Mouse (Mus musculus) heart, embryonic 10.5 days (tissue): ENCODE results near the gene Tmc3. TPM values are rescaled to one million over a fixed set of nuclear protein-coding genes. Genes with fewer than 3 reads are reported as not detected.

Source experiments
- DNase-seq: peaks from one replicate; pipeline ENCODE4 v3.0.0-alpha.2; 2017; ENCODE audit warnings: low spot score
- H3K27ac ChIP-seq: fragments of 300-500 bp; sonication (generic); 2 replicates; pipeline ENCODE4 v1.5.1; 2016; ENCODE audit warnings: mild to moderate bottlenecking
- H3K27me3 ChIP-seq: fragments of 300-500 bp; sonication (generic); 2 replicates; pipeline ENCODE4 v1.6.1; 2016; ENCODE audit warnings: mild to moderate bottlenecking; ENCODE audit not compliant: poor library complexity, insufficient read depth, severe bottlenecking
- H3K36me3 ChIP-seq: fragments of 300-500 bp; sonication (generic); 2 replicates; pipeline ENCODE4 v1.6.1; 2016; ENCODE audit warnings: mild to moderate bottlenecking, moderate library complexity
- H3K4me1 ChIP-seq: fragments of 300-500 bp; sonication (generic); 2 replicates; pipeline ENCODE4 v1.6.1; 2016; ENCODE audit warnings: mild to moderate bottlenecking
- H3K4me3 ChIP-seq: fragments of 300-500 bp; sonication (generic); 2 replicates; pipeline ENCODE4 v1.5.1; 2016; ENCODE audit warnings: mild to moderate bottlenecking, moderate library complexity
- H3K9me3 ChIP-seq: fragments of 300-500 bp; sonication (generic); 2 replicates; pipeline ENCODE4 v1.6.1; 2016; ENCODE audit warnings: mild to moderate bottlenecking, moderate library complexity
- WGBS: fragments of 180-500 bp; shearing (Covaris S2); methylation state at CpG from one replicate; pipeline ENCODE4 v1.1.7; 2016; 5-methylcytosine and 5-hydroxymethylcytosine counted together
- polyA plus RNA-seq: library from polyadenylated mRNA; unstranded; fragments of >200 nt; fragmentation: Nextera tagmentation; extraction: Ambion mirVana; gene quantifications from 2 replicates; pipeline ENCODE4 v1.2.1, GENCODE M21; 2016

Gene Tmc3
- polyA plus RNA-seq, 1 experiment from 2014 or later, result 0.35 TPM

- no peaks in the 10 kb centered on the region for H3K4me1 ChIP-seq
- H3K36me3 ChIP-seq, result no peaks in the 10 kb centered on the region
- no peaks in the 10 kb centered on the region for H3K9me3 ChIP-seq
- H3K4me3 ChIP-seq, result no peak overlapping the region
- DNase-seq, result no peak
- H3K27ac ChIP-seq, result no peak overlapping the region
- 80% methylated on average over 5 of the region's 5 CpGs for WGBS
- no peaks in the 10 kb centered on the region for H3K27me3 ChIP-seq
Observed at GRCm38 (mm10) chr7:83652498-83652897, 67.8 kb downstream of the Tmc3 start.

- no peaks in the 10 kb centered on the region for H3K36me3 ChIP-seq
- H3K27ac ChIP-seq, result no peak overlapping the region
- no peaks in the 10 kb centered on the region for H3K4me1 ChIP-seq
- no peak for DNase-seq
- no peaks in the 10 kb centered on the region for H3K27me3 ChIP-seq
- 71% methylated on average over 2 of the region's 2 CpGs for WGBS
- H3K4me3 ChIP-seq, result no peak overlapping the region
- H3K9me3 ChIP-seq, result no peaks in the 10 kb centered on the region
Observed at GRCm38 (mm10) chr7:83653605-83654051, 68.9 kb downstream of the Tmc3 start.

- Histone ChIP-seq H3K4me1 (no peaks in the 10 kb centered on the region), H3K36me3 (no peaks in the 10 kb centered on the region), H3K27me3 (no peaks in the 10 kb centered on the region), H3K27ac (no peak overlapping the region), H3K4me3 (no peak overlapping the region), H3K9me3 (no peaks in the 10 kb centered on the region)
- DNase-seq, result no peak
- 82% methylated on average over 2 of the region's 2 CpGs for WGBS
Observed at GRCm38 (mm10) chr7:83654196-83654595, 69.5 kb downstream of the Tmc3 start.

GRCm38 (mm10) chr7:83654938-83655630 lies 70.4 kb downstream of the Tmc3 start:
- WGBS, result 54% methylated on average over 5 of the region's 5 CpGs
- Histone ChIP-seq H3K9me3 (no peaks in the 10 kb centered on the region), H3K27me3 (no peaks in the 10 kb centered on the region), H3K4me1 (no peaks in the 10 kb centered on the region), H3K27ac (no peak overlapping the region), H3K4me3 (no peak overlapping the region), H3K36me3 (no peaks in the 10 kb centered on the region)
- DNase-seq, result no peak

- H3K27ac ChIP-seq, result no peak overlapping the region
- no peaks in the 10 kb centered on the region for H3K9me3 ChIP-seq
- H3K4me3 ChIP-seq, result no peak overlapping the region
- no peak for DNase-seq
- no peaks in the 10 kb centered on the region for H3K27me3 ChIP-seq
- H3K36me3 ChIP-seq, result no peaks in the 10 kb centered on the region
- no peaks in the 10 kb centered on the region for H3K4me1 ChIP-seq
- 78% methylated on average over 1 of the region's 1 CpGs for WGBS
Observed at GRCm38 (mm10) chr7:83658716-83659115, 74.0 kb downstream of the Tmc3 start.

- Histone ChIP-seq H3K4me1 (no peaks in the 10 kb centered on the region), H3K27me3 (no peaks in the 10 kb centered on the region), H3K4me3 (no peak overlapping the region), H3K9me3 (no peaks in the 10 kb centered on the region), H3K27ac (no peak overlapping the region), H3K36me3 (no peaks in the 10 kb centered on the region)
- no peak for DNase-seq
- WGBS, result 80% methylated on average over 9 of the region's 9 CpGs
Observed at GRCm38 (mm10) chr7:83659159-83660065, 74.7 kb downstream of the Tmc3 start.

- DNase-seq, result no peak
- no peaks in the 10 kb centered on the region for H3K36me3 ChIP-seq
- no peaks in the 10 kb centered on the region for H3K9me3 ChIP-seq
- H3K4me1 ChIP-seq, result no peaks in the 10 kb centered on the region
- H3K27me3 ChIP-seq, result no peaks in the 10 kb centered on the region
- H3K4me3 ChIP-seq, result no peak overlapping the region
- WGBS, result 90% methylated on average over 11 of the region's 11 CpGs
- H3K27ac ChIP-seq, result no peak overlapping the region
Observed at GRCm38 (mm10) chr7:83660273-83660691, 75.6 kb downstream of the Tmc3 start.

GRCm38 (mm10) chr7:83661031-83661430 lies 76.3 kb downstream of the Tmc3 start:
- Histone ChIP-seq H3K4me3 (no peak overlapping the region), H3K27ac (no peak overlapping the region), H3K4me1 (no peaks in the 10 kb centered on the region), H3K9me3 (no peaks in the 10 kb centered on the region), H3K36me3 (no peaks in the 10 kb centered on the region), H3K27me3 (no peaks in the 10 kb centered on the region)
- DNase-seq, result no peak
- WGBS, result 85% methylated on average over 10 of the region's 10 CpGs

- Histone ChIP-seq H3K4me1 (no peaks in the 10 kb centered on the region), H3K9me3 (no peaks in the 10 kb centered on the region), H3K36me3 (no peaks in the 10 kb centered on the region), H3K27me3 (no peaks in the 10 kb centered on the region), H3K27ac (no peak overlapping the region), H3K4me3 (no peak overlapping the region)
- no peak for DNase-seq
- 88% methylated on average over 3 of the region's 3 CpGs for WGBS
Observed at GRCm38 (mm10) chr7:83661763-83662162, 77.0 kb downstream of the Tmc3 start.

- 79% methylated on average over 6 of the region's 6 CpGs for WGBS
- Histone ChIP-seq H3K4me1 (no peaks in the 10 kb centered on the region), H3K36me3 (no peaks in the 10 kb centered on the region), H3K27me3 (peaks cover 6% of the 10 kb centered on the region; the same call in 1 of the 2 replicates), H3K9me3 (no peaks in the 10 kb centered on the region), H3K4me3 (no peak overlapping the region), H3K27ac (no peak overlapping the region)
- DNase-seq, result no peak
Observed at GRCm38 (mm10) chr7:83662711-83663375, 78.1 kb downstream of the Tmc3 start.

- no peaks in the 10 kb centered on the region for H3K4me1 ChIP-seq
- no peak overlapping the region for H3K4me3 ChIP-seq
- peaks cover 6% of the 10 kb centered on the region; the same call in 1 of the 2 replicates for H3K27me3 ChIP-seq
- 86% methylated on average over 4 of the region's 4 CpGs for WGBS
- no peaks in the 10 kb centered on the region for H3K9me3 ChIP-seq
- H3K27ac ChIP-seq, result no peak overlapping the region
- no peak for DNase-seq
- no peaks in the 10 kb centered on the region for H3K36me3 ChIP-seq
Observed at GRCm38 (mm10) chr7:83666087-83666595, 81.4 kb downstream of the Tmc3 start.

- WGBS, result 76% methylated on average over 5 of the region's 5 CpGs
- H3K27me3 ChIP-seq, result peaks cover 6% of the 10 kb centered on the region; the same call in 1 of the 2 replicates
- H3K4me1 ChIP-seq, result no peaks in the 10 kb centered on the region
- H3K4me3 ChIP-seq, result no peak overlapping the region
- H3K9me3 ChIP-seq, result no peaks in the 10 kb centered on the region
- H3K36me3 ChIP-seq, result no peaks in the 10 kb centered on the region
- DNase-seq, result no peak
- H3K27ac ChIP-seq, result no peak overlapping the region
Observed at GRCm38 (mm10) chr7:83667936-83668645, 83.4 kb downstream of the Tmc3 start.
